Mouse (Mus musculus) cortical plate, adult 2 months (tissue): ENCODE data around the gene Samd8. TPM values are rescaled to one million over a fixed set of nuclear protein-coding genes. Genes with fewer than 3 reads are reported as not detected.
A peak's percentile ranks its signal among the peaks of the same experiment; 100 is the strongest.

Experiments
- H3K27ac ChIP-seq: fragments of 200-500 bp; 2 replicates; pipeline ENCODE4 v1.5.1; 2012; ENCODE audit warnings: low read length, control low read depth, inconsistent platforms; ENCODE audit not compliant: insufficient read depth
- H3K4me1 ChIP-seq: fragments of 200-500 bp; 2 replicates; pipeline ENCODE4 v1.6.1; 2011; ENCODE audit warnings: low read length; ENCODE audit not compliant: control insufficient read depth, insufficient read depth
- H3K4me3 ChIP-seq: fragments of 200-500 bp; 2 replicates; pipeline ENCODE4 v1.5.1; 2011; ENCODE audit warnings: mild to moderate bottlenecking, low read length, control low read depth; ENCODE audit not compliant: insufficient read depth
- CTCF ChIP-seq: fragments of 200-500 bp; IDR thresholded peaks from 2 replicates; pipeline ENCODE4 v1.5.1; 2011; ENCODE audit warnings: mild to moderate bottlenecking, control low read depth, low read length; ENCODE audit not compliant: insufficient read depth; ENCODE audit errors: extremely low read depth
- POLR2A ChIP-seq: fragments of 200-500 bp; IDR thresholded peaks from 2 replicates; pipeline ENCODE4 v1.6.1; 2011; ENCODE audit warnings: mild to moderate bottlenecking, low read length, control low read depth; ENCODE audit not compliant: insufficient read depth; ENCODE audit errors: extremely low read depth
- polyA plus RNA-seq: library from polyadenylated mRNA; depleted of rRNA; stranded (reverse); fragments of >200 nt; gene quantifications from 2 replicates; pipeline ENCODE4 v1.2.3, GENCODE M21; 2012

Gene Samd8
- polyA plus RNA-seq, 1 experiment: 36.1 TPM

- Histone ChIP-seq H3K4me3 (no peak overlapping the region), H3K4me1 (no peaks in the 10 kb centered on the region)
- TF ChIP-seq POLR2A (no peak), CTCF (no peak)
Measured at GRCm38 (mm10) chr14:21809418-21809817, 59.1 kb downstream of the Samd8 start.

GRCm38 (mm10) chr14:21811301-21811700 lies 61.0 kb downstream of the Samd8 start:
- Histone ChIP-seq H3K4me3 (no peak overlapping the region), H3K4me1 (no peaks in the 10 kb centered on the region), H3K27ac (no peak overlapping the region)
- TF ChIP-seq CTCF (no peak), POLR2A (no peak)

More at GRCm38 (mm10) chr14:21809418-21809817, 59.1 kb downstream of the Samd8 start:
- H3K27ac ChIP-seq: no peak overlapping the region

GRCm38 (mm10) chr14:21811744-21812393 lies 61.5 kb downstream of the Samd8 start:
- H3K27ac ChIP-seq: no peak overlapping the region
- H3K4me3 ChIP-seq: no peak overlapping the region
- H3K4me1 ChIP-seq: no peaks in the 10 kb centered on the region
- TF ChIP-seq CTCF (no peak), POLR2A (no peak)

- TF ChIP-seq POLR2A (no peak), CTCF (peak; percentile 57)
- Histone ChIP-seq H3K4me3 (no peak overlapping the region), H3K4me1 (no peaks in the 10 kb centered on the region), H3K27ac (no peak overlapping the region)
Measured at GRCm38 (mm10) chr14:21812590-21813162, 62.3 kb downstream of the Samd8 start.

- H3K27ac ChIP-seq: no peak overlapping the region
- TF ChIP-seq POLR2A: no peak
- TF ChIP-seq CTCF: no peak
Measured at GRCm38 (mm10) chr14:21813216-21813615, 62.9 kb downstream of the Samd8 start.

GRCm38 (mm10) chr14:21813847-21814246 lies 63.5 kb downstream of the Samd8 start:
- Histone ChIP-seq H3K4me1 (no peaks in the 10 kb centered on the region), H3K4me3 (no peak overlapping the region), H3K27ac (no peak overlapping the region)
- TF ChIP-seq CTCF (no peak), POLR2A (no peak)

More at GRCm38 (mm10) chr14:21813216-21813615, 62.9 kb downstream of the Samd8 start:
- Histone ChIP-seq H3K4me3 (no peak overlapping the region), H3K4me1 (no peaks in the 10 kb centered on the region)

- TF ChIP-seq CTCF: no peak
- H3K4me1 ChIP-seq: no peaks in the 10 kb centered on the region
- no peak overlapping the region for H3K27ac ChIP-seq
- no peak overlapping the region for H3K4me3 ChIP-seq
Measured at GRCm38 (mm10) chr14:21814606-21815005, 64.3 kb downstream of the Samd8 start.

GRCm38 (mm10) chr14:21816255-21816654 lies 65.9 kb downstream of the Samd8 start:
- TF ChIP-seq POLR2A (no peak), CTCF (no peak)
- Histone ChIP-seq H3K4me3 (no peak overlapping the region), H3K4me1 (no peaks in the 10 kb centered on the region), H3K27ac (no peak overlapping the region)

GRCm38 (mm10) chr14:21817453-21817852 lies 67.1 kb downstream of the Samd8 start:
- no peaks in the 10 kb centered on the region for H3K4me1 ChIP-seq
- H3K27ac ChIP-seq: no peak overlapping the region
- H3K4me3 ChIP-seq: no peak overlapping the region
- TF ChIP-seq POLR2A (no peak), CTCF (no peak)

- Histone ChIP-seq H3K4me1 (peaks cover 4% of the 10 kb centered on the region; the same call in 1 of the 2 replicates), H3K4me3 (no peak overlapping the region), H3K27ac (no peak overlapping the region)
- TF ChIP-seq POLR2A: no peak
- no peak for TF ChIP-seq CTCF
Measured at GRCm38 (mm10) chr14:21820880-21821505, 70.7 kb downstream of the Samd8 start.
